21 mouse cellular contexts compared by ENCODE assay signal in the genomic region with DNA sequence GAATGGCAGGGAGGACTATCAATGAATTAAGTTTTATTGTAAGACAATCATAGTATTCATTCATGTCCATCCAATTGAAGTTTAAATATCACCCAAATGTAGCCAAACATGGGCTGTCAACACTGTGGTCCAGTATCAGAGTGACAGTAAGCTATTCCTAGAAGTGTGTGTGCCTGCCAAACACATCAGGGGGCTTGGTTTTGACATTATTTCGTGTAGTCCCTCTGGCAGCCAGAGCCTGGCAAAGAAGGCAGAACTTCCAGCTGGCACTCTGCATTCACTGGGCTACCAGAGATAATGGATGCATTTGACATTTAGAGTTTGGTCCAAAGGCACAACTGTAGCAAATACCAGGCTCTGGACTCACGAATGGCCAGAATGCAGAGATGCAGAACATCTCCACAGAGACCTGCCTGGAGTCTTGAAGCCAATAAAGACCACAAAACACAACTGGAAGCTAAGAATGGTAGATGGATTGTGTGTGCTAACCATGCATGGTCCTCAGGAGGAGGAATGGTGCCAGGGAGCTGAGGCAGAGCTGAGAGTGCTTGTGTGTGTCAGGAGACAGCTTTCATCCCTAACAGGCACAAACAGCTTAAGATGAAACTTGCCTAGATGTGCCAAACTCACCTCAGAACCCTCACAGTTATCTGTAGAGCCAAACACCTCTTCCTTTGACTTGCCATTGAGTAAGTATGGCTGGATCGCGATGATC.
DNase-seq lines count a peak whose midpoint lies in the region; ATAC-seq and TF ChIP-seq lines count a peak whose summit lies in the region.
"Had no signal": no experiment of that assay in that cellular context is flagged by ENCODE, and none has a peak within 500 bp of the region (broad histone marks: within the 10 kb centered on the region; RNA-seq: fewer than 3 reads in every experiment).

No protein-coding gene starts in this region.

- H3K9ac ChIP-seq in forebrain, postnatal 0 days: no peak overlapping the region
- no peak overlapping the region for H3K9ac ChIP-seq in hindbrain, postnatal 0 days (replicated peaks; ENCODE audit: low read length)
- no peak overlapping the region for H3K9ac ChIP-seq in hindbrain, embryonic 13.5 days
- H3K9ac ChIP-seq in heart, embryonic 12.5 days: no peak overlapping the region
- H3K9ac ChIP-seq: embryonic facial prominence, embryonic 12.5 days; forebrain, embryonic 12.5 days; heart, embryonic 13.5 days had no signal

- no peaks in the 10 kb centered on the region for H3K27me3 ChIP-seq in forebrain, postnatal 0 days (ENCODE audit: insufficient read depth, low read length)
- no peaks in the 10 kb centered on the region for H3K27me3 ChIP-seq in forebrain, embryonic 10.5 days (ENCODE audit: poor library complexity, severe bottlenecking)
- no peaks in the 10 kb centered on the region for H3K27me3 ChIP-seq in hindbrain, postnatal 0 days (ENCODE audit: insufficient read depth, low read length)
- H3K27me3 ChIP-seq in hindbrain, embryonic 13.5 days: no peaks in the 10 kb centered on the region
- no peaks in the 10 kb centered on the region for H3K27me3 ChIP-seq in heart, embryonic 12.5 days (replicated peaks)
- H3K27me3 ChIP-seq: embryonic facial prominence, embryonic 12.5 days; forebrain, embryonic 12.5 days; heart, embryonic 13.5 days had no signal

- no peaks in the 10 kb centered on the region for H3K4me1 ChIP-seq in forebrain, postnatal 0 days (ENCODE audit: insufficient read depth)
- no peaks in the 10 kb centered on the region for H3K4me1 ChIP-seq in forebrain, embryonic 10.5 days
- H3K4me1 ChIP-seq in hindbrain, postnatal 0 days (ENCODE audit: insufficient read depth, low read length): peaks cover 4% of the 10 kb centered on the region
- H3K4me1 ChIP-seq in hindbrain, embryonic 13.5 days (replicated peaks): no peaks in the 10 kb centered on the region
- no peaks in the 10 kb centered on the region for H3K4me1 ChIP-seq in heart, embryonic 12.5 days (replicated peaks)
- H3K4me1 ChIP-seq: embryonic facial prominence, embryonic 12.5 days; forebrain, embryonic 12.5 days; heart, embryonic 13.5 days had no signal

- ATAC-seq in forebrain, postnatal 0 days: peak; percentile 36; the same call in 1 of the 2 replicates
- ATAC-seq in hindbrain, postnatal 0 days: peak; percentile 94
- ATAC-seq in hindbrain, embryonic 13.5 days (ENCODE audit: low FRiP score): no peak
- ATAC-seq in heart, embryonic 12.5 days (ENCODE audit: insufficient number of reproducible peaks, low FRiP score): no peak
- ATAC-seq: activated CD4-positive, CD25-positive, alpha-beta regulatory T cell, adult 4 months; forebrain, embryonic 16.5 days; Patski had no signal

- H3K36me3 ChIP-seq in forebrain, postnatal 0 days (ENCODE audit: insufficient read depth): no peaks in the 10 kb centered on the region
- H3K36me3 ChIP-seq in forebrain, embryonic 10.5 days (replicated peaks): no peaks in the 10 kb centered on the region
- H3K36me3 ChIP-seq in hindbrain, postnatal 0 days (ENCODE audit: insufficient read depth, low read length): no peaks in the 10 kb centered on the region
- no peaks in the 10 kb centered on the region for H3K36me3 ChIP-seq in hindbrain, embryonic 13.5 days
- no peaks in the 10 kb centered on the region for H3K36me3 ChIP-seq in heart, embryonic 12.5 days
- H3K36me3 ChIP-seq: embryonic facial prominence, embryonic 12.5 days; forebrain, embryonic 12.5 days; heart, embryonic 13.5 days had no signal

- WGBS in forebrain, postnatal 0 days: 72% methylated on average over 4 of the region's 4 CpGs
- 89% methylated on average over 4 of the region's 4 CpGs for WGBS in forebrain, embryonic 10.5 days
- 56% methylated on average over 4 of the region's 4 CpGs for WGBS in hindbrain, postnatal 0 days
- WGBS in hindbrain, embryonic 13.5 days: 87% methylated on average over 4 of the region's 4 CpGs
- WGBS in heart, embryonic 12.5 days: 79% methylated on average over 4 of the region's 4 CpGs

- H3K27ac ChIP-seq in forebrain, postnatal 0 days (ENCODE audit: low read depth, low read length): no peak overlapping the region
- H3K27ac ChIP-seq in forebrain, embryonic 10.5 days: no peak overlapping the region
- H3K27ac ChIP-seq in hindbrain, postnatal 0 days: peak overlapping the region; percentile 41; the same call in 1 of the 2 replicates
- H3K27ac ChIP-seq in hindbrain, embryonic 13.5 days: no peak overlapping the region
- H3K27ac ChIP-seq in heart, embryonic 12.5 days (ENCODE audit: poor library complexity, severe bottlenecking): no peak overlapping the region
- H3K27ac ChIP-seq: embryonic facial prominence, embryonic 12.5 days; forebrain, embryonic 12.5 days; heart, adult 2 months; heart, embryonic 13.5 days had no signal

- H3K9me3 ChIP-seq in forebrain, postnatal 0 days (ENCODE audit: low read length): no peaks in the 10 kb centered on the region
- no peaks in the 10 kb centered on the region for H3K9me3 ChIP-seq in forebrain, embryonic 10.5 days
- no peaks in the 10 kb centered on the region for H3K9me3 ChIP-seq in hindbrain, postnatal 0 days (ENCODE audit: low read length)
- no peaks in the 10 kb centered on the region for H3K9me3 ChIP-seq in hindbrain, embryonic 13.5 days
- no peaks in the 10 kb centered on the region for H3K9me3 ChIP-seq in heart, embryonic 12.5 days (replicated peaks)
- H3K9me3 ChIP-seq: embryonic facial prominence, embryonic 12.5 days; forebrain, embryonic 12.5 days; heart, embryonic 13.5 days had no signal

- peak; percentile 95 to 97 for DNase-seq in cerebellum, postnatal 10 days
- no peak for DNase-seq in cerebellum, adult 9-10 months
- peak; percentile 13 for DNase-seq in forebrain, postnatal 0 days
- no peak for DNase-seq in forebrain, embryonic 10.5 days (ENCODE audit: extremely low spot score, low spot score)
- DNase-seq in hindbrain, postnatal 0 days (ENCODE audit: low spot score): peak; percentile 85
- peak; percentile 75 for DNase-seq in Muller cell, postnatal 12 days (ENCODE audit: inconsistent ontology term)
- DNase-seq: adrenal gland, postnatal 14 days; cerebellum, adult 18-20 months; gastrocnemius, postnatal 14 days; heart, adult 2 months; heart, postnatal 36 days; kidney, adult 11 months; kidney, postnatal 10 days had no signal

- TF ChIP-seq CTCF in forebrain, postnatal 0 days (IDR thresholded peaks at IDR 0.05; ENCODE audit: low read depth): no peak
- no peak for TF ChIP-seq CTCF in hindbrain, postnatal 0 days (IDR thresholded peaks at IDR 0.05; ENCODE audit: low read depth)

- no peak overlapping the region for H3K4me3 ChIP-seq in forebrain, postnatal 0 days (ENCODE audit: low read depth, low read length)
- no peak overlapping the region for H3K4me3 ChIP-seq in forebrain, embryonic 10.5 days
- no peak overlapping the region for H3K4me3 ChIP-seq in hindbrain, postnatal 0 days (ENCODE audit: low read length)
- no peak overlapping the region for H3K4me3 ChIP-seq in hindbrain, embryonic 13.5 days
- no peak overlapping the region for H3K4me3 ChIP-seq in heart, embryonic 12.5 days
- H3K4me3 ChIP-seq: embryonic facial prominence, embryonic 12.5 days; forebrain, embryonic 12.5 days; heart, adult 2 months; heart, embryonic 13.5 days had no signal

- H3K4me2 ChIP-seq in forebrain, postnatal 0 days (ENCODE audit: low read depth): no peak overlapping the region
- H3K4me2 ChIP-seq in hindbrain, postnatal 0 days (ENCODE audit: low read depth, low read length): no peak overlapping the region
- no peak overlapping the region for H3K4me2 ChIP-seq in hindbrain, embryonic 13.5 days
- H3K4me2 ChIP-seq in heart, embryonic 12.5 days: no peak overlapping the region
- H3K4me2 ChIP-seq: embryonic facial prominence, embryonic 12.5 days; forebrain, embryonic 12.5 days; heart, embryonic 13.5 days had no signal

Comparison
In these comparisons a context has a peak if more than half of its experiments do, and no peak if none do; other contexts are left out.
1. DNase-seq: peak in cerebellum, postnatal 10 days (2 of 2), forebrain, postnatal 0 days (single experiment), hindbrain, postnatal 0 days (single experiment) and Muller cell, postnatal 12 days (single experiment); none in cerebellum, adult 9-10 months (single experiment) and forebrain, embryonic 10.5 days (single experiment).
2. ATAC-seq: peak in forebrain, postnatal 0 days (single experiment) and hindbrain, postnatal 0 days (single experiment); none in hindbrain, embryonic 13.5 days (single experiment) and heart, embryonic 12.5 days (single experiment).